Mouse (Mus musculus): ENCODE data around the gene Synpo2l. TPM values are rescaled to one million over a fixed set of nuclear protein-coding genes. Genes with fewer than 3 reads are reported as not detected.

Gene Synpo2l
- 0.15 TPM for polyA plus RNA-seq (2014; fragmentation: Illumina TruSeq; extraction: RNeasy Lipid Tissue Mini Kit (QIAGEN cat#74804); ENCODE audit: low read depth, low replicate concordance)

DNA sequence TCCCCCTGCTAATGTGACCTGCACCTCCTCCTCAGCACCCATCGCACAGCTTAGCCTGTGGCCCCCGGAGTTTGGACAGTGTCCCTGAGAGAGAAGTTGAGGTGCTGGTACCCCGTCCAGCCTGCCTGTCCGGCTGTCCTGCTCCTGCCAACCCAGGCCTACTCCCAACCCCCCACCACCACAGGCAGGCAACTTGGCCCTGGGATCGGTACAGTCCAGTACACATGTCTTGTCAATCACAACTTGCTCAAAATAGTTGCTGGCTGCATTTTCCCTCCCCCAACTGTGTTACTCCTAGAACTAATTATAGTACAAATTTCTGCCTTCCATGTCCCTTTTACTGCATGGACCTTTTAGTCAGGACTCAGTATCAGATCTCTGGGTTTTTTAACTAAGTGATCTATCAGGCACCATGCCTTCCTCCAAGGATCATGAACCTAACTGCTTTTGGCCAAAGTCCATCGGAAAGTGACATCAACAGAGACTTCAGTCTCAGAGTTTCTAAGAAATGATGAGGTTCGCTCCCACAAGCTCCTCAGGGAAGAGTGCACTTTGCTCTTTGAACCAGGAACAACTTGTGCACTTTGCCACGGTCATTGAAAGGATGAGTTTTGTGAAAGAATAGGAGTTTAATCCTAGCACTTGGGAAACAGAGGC, at the start of gene Synpo2l:
Gene Synpo2l (minus strand): TSS at position 201 of the 657 bp plus-strand sequence.

DNA sequence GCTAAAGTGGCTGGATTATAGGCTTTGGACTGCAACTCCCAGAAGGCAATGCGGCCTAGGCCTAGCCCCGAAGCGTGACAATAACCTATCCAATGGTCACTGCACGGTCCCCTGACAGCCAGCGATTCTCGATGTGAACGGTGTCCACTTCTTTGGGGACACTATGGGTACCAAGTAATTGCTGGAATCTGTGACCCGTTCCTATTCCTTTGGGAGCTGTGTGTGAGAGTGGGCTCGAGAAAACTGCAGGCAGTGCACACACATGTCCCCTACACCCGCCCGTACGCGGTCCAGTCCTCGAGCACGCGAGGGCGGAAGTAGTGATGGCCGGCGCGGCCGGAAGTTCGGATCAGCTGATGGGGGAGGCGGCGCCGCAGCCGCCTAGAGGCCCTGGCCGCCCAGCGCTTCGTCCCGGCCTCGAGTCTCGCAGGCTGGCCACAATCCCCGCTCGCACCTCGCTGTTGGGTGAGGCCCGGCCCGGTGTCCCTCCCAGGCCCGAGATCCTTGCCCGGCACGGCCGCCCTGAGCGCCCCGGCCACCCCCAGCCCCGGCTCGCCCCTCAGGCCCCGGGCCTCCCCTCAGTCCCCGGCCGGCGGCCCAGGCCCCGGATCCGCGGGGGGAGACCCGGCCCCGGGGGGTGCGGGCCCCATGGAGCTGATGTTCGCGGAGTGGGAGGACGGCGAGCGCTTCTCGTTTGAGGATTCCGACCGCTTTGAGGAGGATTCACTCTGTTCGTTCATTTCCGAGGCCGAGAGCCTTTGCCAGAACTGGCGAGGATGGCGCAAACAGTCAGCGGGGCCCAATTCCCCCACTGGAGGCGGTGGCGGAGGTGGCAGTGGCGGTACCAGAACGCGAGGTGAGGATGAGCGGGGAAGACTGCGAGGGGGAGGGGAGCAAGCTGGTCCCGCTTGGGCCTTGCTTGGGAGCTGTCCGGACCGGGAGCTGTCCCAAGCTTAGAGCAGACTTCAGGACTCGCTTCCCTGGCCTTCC, 39.3 kb upstream of the Synpo2l start, which contains the start of gene Zswim8:
Gene Zswim8 (plus strand): TSS at position 352 of the 990 bp plus-strand sequence.

DNA sequence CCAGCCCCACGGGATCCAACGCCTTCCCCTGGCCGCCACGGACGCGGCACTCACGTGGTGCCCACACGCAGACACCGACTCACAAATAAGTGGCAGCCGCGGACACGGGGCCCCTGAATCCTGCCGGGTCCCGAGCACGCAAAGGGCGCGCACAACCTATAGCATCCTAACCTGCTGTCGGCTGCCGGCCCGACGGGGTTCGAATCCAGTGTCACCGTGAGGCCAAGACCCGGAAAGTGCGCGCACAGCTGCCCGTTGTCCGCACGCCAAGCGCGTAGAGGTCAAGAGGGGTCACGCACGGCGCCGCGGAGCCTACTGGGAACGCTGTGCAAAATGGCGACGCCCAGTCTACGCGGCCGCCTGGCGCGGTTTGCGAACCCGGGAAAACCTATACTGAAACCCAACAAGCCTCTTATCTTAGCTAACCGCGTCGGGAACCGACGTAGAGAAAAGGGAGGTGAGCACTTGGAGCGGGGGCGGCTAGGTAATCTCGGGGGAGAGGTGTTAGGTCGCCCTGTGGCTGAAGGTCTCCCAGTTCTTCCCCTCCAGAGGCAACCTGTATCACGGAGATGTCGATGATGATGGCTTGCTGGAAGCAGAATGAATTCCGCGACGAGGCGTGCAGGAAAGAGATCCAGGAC, 34.7 kb upstream of the Synpo2l start, which contains the start of gene Chchd1:
Gene Chchd1 (plus strand): TSS at position 266 of the 641 bp plus-strand sequence.

DNA sequence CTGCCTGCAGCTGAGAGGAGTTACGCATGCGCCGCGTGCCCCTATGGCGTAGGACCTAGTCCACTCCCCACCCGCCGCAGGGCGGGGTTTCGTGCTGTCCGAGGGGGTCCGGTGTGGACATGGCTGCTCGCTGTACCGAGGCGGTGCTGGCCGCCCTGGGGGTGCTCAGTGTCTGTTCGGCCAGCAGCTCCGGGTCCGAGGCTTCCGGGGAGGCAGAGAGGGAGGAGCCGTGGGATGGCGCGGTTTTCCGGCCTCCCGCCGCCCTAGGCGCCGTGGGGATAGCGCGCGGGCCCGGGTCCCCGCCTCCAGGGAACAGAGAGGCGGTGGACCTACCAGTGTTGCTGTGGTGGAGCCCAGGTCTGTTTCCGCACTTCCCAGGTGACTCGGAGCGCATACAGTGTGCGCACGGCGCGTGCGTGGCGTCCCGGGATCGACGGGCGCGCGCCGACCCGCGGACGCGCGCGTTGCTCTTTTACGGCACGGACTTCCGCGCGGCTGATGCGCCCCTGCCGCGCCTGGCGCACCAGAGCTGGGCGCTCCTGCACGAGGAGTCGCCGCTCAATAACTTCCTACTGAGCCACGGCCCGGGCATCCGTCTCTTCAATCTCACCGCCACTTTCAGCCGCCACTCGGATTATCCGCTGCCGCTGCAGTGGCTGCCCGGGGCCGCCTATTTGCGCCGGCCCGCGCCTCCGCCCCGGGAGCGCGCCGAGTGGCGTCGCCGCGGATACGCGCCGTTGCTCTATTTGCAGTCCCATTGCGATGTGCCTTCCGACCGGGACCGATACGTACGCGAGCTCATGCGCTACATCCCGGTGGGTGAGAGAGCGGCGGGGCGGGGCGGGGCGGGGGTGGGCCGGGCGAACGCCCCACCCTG, 27.0 kb upstream of the Synpo2l start, which contains the start of gene Fut11:
Gene Fut11 (plus strand): TSS at position 85 of the 877 bp plus-strand sequence.

DNA sequence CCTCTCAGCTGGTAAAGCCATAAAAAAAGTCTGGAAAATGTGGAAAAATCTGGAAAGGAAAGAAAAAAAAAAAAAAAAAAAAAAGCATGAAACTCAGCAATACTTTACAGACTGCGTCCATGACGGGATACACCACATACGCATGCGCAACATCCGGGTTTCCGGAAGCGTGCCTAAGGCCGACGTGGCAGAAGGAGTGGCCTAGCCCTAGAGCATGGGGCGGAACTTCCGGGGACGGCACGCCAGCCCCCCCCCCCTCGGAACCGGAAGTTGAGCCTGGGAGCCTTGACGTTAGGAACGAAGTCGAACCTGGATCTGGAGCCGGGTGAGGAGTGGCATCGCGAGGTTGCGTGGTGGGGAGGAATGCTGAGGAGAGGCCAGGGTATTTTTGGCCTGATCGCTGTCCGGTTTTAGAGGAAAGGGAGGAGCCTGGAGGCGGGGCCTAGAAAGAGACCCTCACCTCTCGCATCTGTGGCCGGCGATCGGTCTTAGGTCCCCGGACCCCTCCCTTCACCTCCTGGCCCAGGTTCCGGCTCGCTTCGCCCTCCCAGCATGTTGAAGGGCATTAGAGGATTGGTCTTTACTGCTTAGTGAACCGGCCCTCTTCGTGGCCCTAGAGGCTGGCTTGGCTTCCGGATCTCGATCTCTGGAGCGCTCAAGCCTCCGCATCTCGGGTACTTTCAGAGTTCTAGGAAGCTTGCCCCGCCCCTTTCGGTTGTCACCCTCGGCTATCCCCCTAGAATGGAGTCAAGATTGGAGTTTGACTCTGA, 6.1 kb upstream of the Synpo2l start, which contains the start of gene Sec24c:
Gene Sec24c (plus strand): TSS at position 245 of the 770 bp plus-strand sequence.

DNA sequence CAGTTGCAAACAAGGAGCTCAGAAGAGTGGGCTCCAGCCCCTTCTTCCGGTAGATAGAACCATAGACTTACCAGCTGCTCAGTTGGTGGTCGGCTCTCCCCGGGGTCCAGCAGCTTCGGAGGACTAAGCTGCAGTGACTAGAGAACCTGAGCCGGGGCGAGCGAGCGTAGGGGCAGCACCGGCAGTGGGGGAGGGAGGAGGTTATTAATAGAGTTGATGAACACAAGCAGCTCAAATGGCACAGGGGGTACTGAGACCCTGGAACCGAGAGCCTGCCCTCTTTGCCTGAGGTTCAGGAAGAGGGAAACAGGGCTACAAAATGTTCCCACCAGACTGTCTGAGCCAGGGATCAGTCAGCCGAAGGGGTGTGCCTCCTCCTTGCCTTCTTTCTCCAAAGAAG, 11.8 kb downstream of the Synpo2l start, which contains the start of gene Myoz1:
Gene Myoz1 (minus strand): TSS at position 180 of the 400 bp plus-strand sequence.

DNA sequence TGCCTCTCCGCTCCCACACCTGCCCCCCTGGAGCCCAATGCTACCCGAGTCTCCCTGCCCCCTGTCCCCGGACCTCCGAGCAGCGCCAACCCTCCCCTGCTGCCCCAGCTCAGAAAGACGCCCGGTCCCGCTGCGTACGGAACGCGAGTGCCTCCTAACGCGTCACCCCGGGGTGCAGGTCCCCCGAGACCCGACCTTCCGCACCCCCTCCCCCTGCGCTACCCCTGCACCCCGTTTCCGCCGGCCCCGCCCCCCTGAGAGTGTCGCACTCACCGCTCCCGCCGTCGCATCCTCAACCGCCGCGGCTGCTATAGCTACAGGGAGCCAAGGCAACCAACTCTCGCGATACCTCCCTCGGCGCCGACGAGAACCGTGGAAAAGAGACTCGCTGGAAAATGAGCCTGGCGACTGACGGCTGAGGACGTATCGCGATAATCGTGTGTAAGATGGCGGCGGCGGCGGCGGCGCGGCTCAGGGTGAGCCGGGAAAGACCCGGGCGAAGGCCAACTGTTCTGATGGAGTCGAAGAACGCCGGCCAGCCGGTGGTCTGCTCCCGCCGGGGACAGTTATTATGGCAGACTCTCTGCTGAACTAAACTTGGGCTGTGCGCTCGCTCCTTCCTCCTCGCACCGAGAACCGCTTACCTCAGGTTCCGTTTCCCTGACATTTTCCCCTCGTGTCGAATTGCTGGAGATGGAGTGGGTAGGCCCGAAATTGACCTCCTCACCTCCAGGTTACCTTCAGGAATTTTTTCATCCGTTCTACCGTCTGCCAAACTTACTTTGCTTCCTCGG, 27.3 kb downstream of the Synpo2l start, which contains the start of gene Usp54:
Gene Usp54 (minus strand): TSS at position 420 of the 794 bp plus-strand sequence.

Other genes with a start within 250 kb of the Synpo2l start
- gene Cfap70, start 216.1 kb downstream of the Synpo2l start, polyA plus RNA-seq (2014; fragmentation: Illumina TruSeq; extraction: RNeasy Lipid Tissue Mini Kit (QIAGEN cat#74804); ENCODE audit: low read depth, low replicate concordance) = 352 TPM
- gene Anxa7, start 188.2 kb downstream of the Synpo2l start, polyA plus RNA-seq (2014; fragmentation: Illumina TruSeq; extraction: RNeasy Lipid Tissue Mini Kit (QIAGEN cat#74804); ENCODE audit: low read depth, low replicate concordance) = 20.7 TPM
- 2.8 TPM for gene Mss51, start 171.5 kb downstream of the Synpo2l start, polyA plus RNA-seq (2014; fragmentation: Illumina TruSeq; extraction: RNeasy Lipid Tissue Mini Kit (QIAGEN cat#74804); ENCODE audit: low read depth, low replicate concordance)
- 80.2 TPM for gene Ppp3cb, start 121.8 kb downstream of the Synpo2l start, polyA plus RNA-seq (2014; fragmentation: Illumina TruSeq; extraction: RNeasy Lipid Tissue Mini Kit (QIAGEN cat#74804); ENCODE audit: low read depth, low replicate concordance)
- gene Usp54, start 27.3 kb downstream of the Synpo2l start, polyA plus RNA-seq (2014; fragmentation: Illumina TruSeq; extraction: RNeasy Lipid Tissue Mini Kit (QIAGEN cat#74804); ENCODE audit: low read depth, low replicate concordance) = 12.8 TPM
- 0.22 TPM for gene Myoz1, start 11.8 kb downstream of the Synpo2l start, polyA plus RNA-seq (2014; fragmentation: Illumina TruSeq; extraction: RNeasy Lipid Tissue Mini Kit (QIAGEN cat#74804); ENCODE audit: low read depth, low replicate concordance)
- 38.8 TPM for gene Sec24c, start 6.0 kb upstream of the Synpo2l start, polyA plus RNA-seq (2014; fragmentation: Illumina TruSeq; extraction: RNeasy Lipid Tissue Mini Kit (QIAGEN cat#74804); ENCODE audit: low read depth, low replicate concordance)
- gene Fut11, start 26.6 kb upstream of the Synpo2l start, polyA plus RNA-seq (2014; fragmentation: Illumina TruSeq; extraction: RNeasy Lipid Tissue Mini Kit (QIAGEN cat#74804); ENCODE audit: low read depth, low replicate concordance) = 4.8 TPM
- gene Chchd1, start 34.7 kb upstream of the Synpo2l start, polyA plus RNA-seq (2014; fragmentation: Illumina TruSeq; extraction: RNeasy Lipid Tissue Mini Kit (QIAGEN cat#74804); ENCODE audit: low read depth, low replicate concordance) = 71.1 TPM
- 11.4 TPM for gene Zswim8, start 39.2 kb upstream of the Synpo2l start, polyA plus RNA-seq (2014; fragmentation: Illumina TruSeq; extraction: RNeasy Lipid Tissue Mini Kit (QIAGEN cat#74804); ENCODE audit: low read depth, low replicate concordance)
- gene Ndst2, start 66.2 kb upstream of the Synpo2l start, polyA plus RNA-seq (2014; fragmentation: Illumina TruSeq; extraction: RNeasy Lipid Tissue Mini Kit (QIAGEN cat#74804); ENCODE audit: low read depth, low replicate concordance) = 4.3 TPM
- gene Camk2g, start 125.7 kb upstream of the Synpo2l start, polyA plus RNA-seq (2014; fragmentation: Illumina TruSeq; extraction: RNeasy Lipid Tissue Mini Kit (QIAGEN cat#74804); ENCODE audit: low read depth, low replicate concordance) = 20.8 TPM
- 0.91 TPM for gene Plau, start 168.3 kb upstream of the Synpo2l start, polyA plus RNA-seq (2014; fragmentation: Illumina TruSeq; extraction: RNeasy Lipid Tissue Mini Kit (QIAGEN cat#74804); ENCODE audit: low read depth, low replicate concordance)